Mouse (Mus musculus) lung, postnatal 0 days (tissue): ENCODE data around the gene Rps6kc1. TPM values are rescaled to one million over a fixed set of nuclear protein-coding genes. Genes with fewer than 3 reads are reported as not detected.

Experiments used
- ATAC-seq: fragments of 200-750 bp; cut with Nextera tagmentation; 2 replicates; pipeline ENCODE4 v1.8.0; 2017; ENCODE audit warnings: moderate library complexity
- DNase-seq: peaks from one replicate; pipeline ENCODE4 v3.0.0-alpha.2; 2016; ENCODE audit warnings: low spot score
- H3K27ac ChIP-seq: fragments of 300-500 bp; sonication (generic); 2 replicates; pipeline ENCODE4 v1.5.1; 2014; ENCODE audit warnings: antibody characterized with exemption, mild to moderate bottlenecking, low read length, mixed read lengths
- H3K27me3 ChIP-seq: fragments of 300-500 bp; sonication (generic); replicated peaks from 2 replicates; pipeline ENCODE4 v1.6.1; 2014; ENCODE audit warnings: low read length, mixed read lengths; ENCODE audit not compliant: insufficient read depth
- H3K36me3 ChIP-seq: fragments of 300-500 bp; sonication (generic); 2 replicates; pipeline ENCODE4 v1.6.1; 2014; ENCODE audit warnings: low read length, mixed read lengths; ENCODE audit not compliant: insufficient read depth
- H3K4me1 ChIP-seq: fragments of 300-500 bp; sonication (generic); 2 replicates; pipeline ENCODE4 v1.6.1; 2014; ENCODE audit warnings: antibody characterized with exemption, low read depth, low read length, mixed read lengths; ENCODE audit not compliant: insufficient read depth
- H3K4me2 ChIP-seq: fragments of 300-500 bp; sonication (generic); replicated peaks from 2 replicates; pipeline ENCODE4 v1.6.1; 2014; ENCODE audit warnings: low read depth, mild to moderate bottlenecking, low read length, moderate library complexity, mixed read lengths
- H3K4me3 ChIP-seq: fragments of 300-500 bp; sonication (generic); 2 replicates; pipeline ENCODE4 v1.5.1; 2014; ENCODE audit warnings: low read depth, low read length
- H3K9ac ChIP-seq: fragments of 300-500 bp; sonication (generic); replicated peaks from 2 replicates; pipeline ENCODE4 v1.6.1; 2014; ENCODE audit warnings: low read depth, mild to moderate bottlenecking
- H3K9me3 ChIP-seq: fragments of 300-500 bp; sonication (generic); 2 replicates; pipeline ENCODE4 v1.6.1; 2016; ENCODE audit warnings: low read length, mixed read lengths
- CTCF ChIP-seq: IDR thresholded peaks from 2 replicates; pipeline ENCODE4 v1.5.1; 2016; ENCODE audit warnings: antibody characterized with exemption, mild to moderate bottlenecking
- EP300 ChIP-seq: IDR thresholded peaks from 2 replicates; pipeline ENCODE4 v1.6.1; 2016; ENCODE audit warnings: antibody characterized with exemption, mild to moderate bottlenecking, control low read depth
- WGBS: fragments of 180-500 bp; shearing (Covaris S2); extraction: QIAGEN DNeasy Blood & Tissue Kit; methylation state at CpG from one replicate; pipeline ENCODE4 v1.1.7; 2014; 5-methylcytosine and 5-hydroxymethylcytosine counted together
- polyA plus RNA-seq: library from polyadenylated mRNA; unstranded; fragments of >200 nt; fragmentation: Nextera tagmentation; extraction: Ambion mirVana; gene quantifications from 2 replicates; pipeline ENCODE4 v1.2.1, GENCODE M21; 2015

The Rps6kc1 gene
- polyA plus RNA-seq, 1 experiment from 2014 or later, result 8.5 TPM

DNA sequence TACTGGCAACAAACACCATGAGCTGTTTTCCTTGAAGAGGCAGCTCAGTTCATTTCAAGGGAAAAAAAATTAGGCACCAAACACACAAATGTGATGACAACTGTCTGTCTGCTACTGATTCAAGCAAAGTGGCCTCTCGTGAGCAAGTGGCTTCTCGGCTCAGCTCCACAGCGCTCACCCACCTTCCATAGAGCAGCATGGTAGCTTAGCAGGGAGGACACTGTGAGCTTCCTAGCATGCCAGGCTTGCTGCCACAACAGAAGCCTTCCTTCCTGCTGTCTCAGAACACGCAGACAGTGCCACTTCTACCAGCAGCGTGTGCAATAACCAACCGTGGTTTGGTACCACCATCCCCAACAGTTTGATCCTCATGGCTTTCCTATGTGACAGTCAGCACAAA is 35.8 kb downstream of the Rps6kc1 start:
- DNase-seq (no peak), ATAC-seq (no peak)
- Histone ChIP-seq H3K36me3 (peaks cover 5% of the 10 kb centered on the region; the same call in 1 of the 2 replicates), H3K27ac (no peak overlapping the region), H3K9me3 (no peaks in the 10 kb centered on the region), H3K4me1 (no peaks in the 10 kb centered on the region), H3K9ac (no peak overlapping the region), H3K4me3 (no peak overlapping the region), H3K27me3 (no peaks in the 10 kb centered on the region), H3K4me2 (no peak overlapping the region)
- WGBS, result 89% methylated on average over 6 of the region's 6 CpGs
- no peak for TF ChIP-seq CTCF
- no peak for TF ChIP-seq EP300

DNA sequence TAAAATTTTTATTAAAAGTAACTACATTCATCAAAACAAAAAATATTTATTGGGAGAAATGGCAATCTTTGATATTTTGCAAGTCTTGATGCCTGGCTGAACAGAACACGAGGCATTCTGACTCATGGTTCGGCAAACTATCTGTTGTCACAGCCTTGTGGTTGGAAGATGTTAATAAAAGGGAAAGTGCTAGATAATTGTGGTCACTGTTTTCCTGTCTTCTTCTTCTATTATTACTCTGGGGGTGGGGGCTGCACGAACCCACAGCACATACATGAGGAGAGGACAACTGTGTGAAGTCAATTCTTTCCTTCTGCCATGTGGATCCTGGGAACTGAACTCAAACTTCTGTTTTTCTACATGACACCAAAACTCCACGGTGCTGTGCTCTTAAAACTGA is 36.5 kb downstream of the Rps6kc1 start:
- Histone ChIP-seq H3K4me3 (no peak overlapping the region), H3K27me3 (no peaks in the 10 kb centered on the region), H3K9ac (no peak overlapping the region), H3K27ac (no peak overlapping the region), H3K36me3 (peaks cover 5% of the 10 kb centered on the region; the same call in 1 of the 2 replicates), H3K4me2 (no peak overlapping the region), H3K9me3 (no peaks in the 10 kb centered on the region), H3K4me1 (no peaks in the 10 kb centered on the region)
- no peak for DNase-seq
- no peak for ATAC-seq
- WGBS, result 83% methylated on average over 4 of the region's 4 CpGs
- TF ChIP-seq EP300 (no peak), CTCF (no peak)

GRCm38 (mm10) chr1:190871068-190871467 is 40.5 kb downstream of the Rps6kc1 start:
- Histone ChIP-seq H3K4me1 (no peaks in the 10 kb centered on the region), H3K4me2 (no peak overlapping the region), H3K36me3 (peaks cover 8% of the 10 kb centered on the region), H3K27me3 (no peaks in the 10 kb centered on the region), H3K9ac (no peak overlapping the region), H3K9me3 (no peaks in the 10 kb centered on the region), H3K4me3 (no peak overlapping the region), H3K27ac (no peak overlapping the region)
- DNase-seq, result no peak
- WGBS, result 95% methylated on average over 12 of the region's 12 CpGs
- ATAC-seq, result no peak
- TF ChIP-seq CTCF, result no peak
- TF ChIP-seq EP300, result no peak

DNA sequence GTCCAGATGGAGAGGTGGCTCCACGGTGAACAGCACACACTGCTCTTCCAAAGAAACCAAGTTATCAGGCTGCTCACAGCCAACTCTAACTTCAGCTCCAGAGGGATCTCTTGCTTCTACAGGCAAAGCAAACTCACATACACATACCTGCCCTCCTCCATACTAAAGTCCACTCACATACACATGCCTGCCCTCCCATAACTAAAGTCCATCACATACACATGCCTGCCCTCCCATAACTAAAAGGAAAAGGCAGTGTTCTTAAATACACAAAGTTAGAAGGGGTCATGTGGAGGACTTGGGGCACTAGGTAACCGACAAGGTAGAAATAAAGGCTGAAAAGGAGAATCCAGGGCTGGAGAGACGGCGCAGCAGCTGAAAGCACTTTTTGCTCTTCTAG is 41.6 kb downstream of the Rps6kc1 start:
- H3K27me3 ChIP-seq, result no peaks in the 10 kb centered on the region
- ATAC-seq, result no peak
- H3K9me3 ChIP-seq, result no peaks in the 10 kb centered on the region
- no peaks in the 10 kb centered on the region for H3K4me1 ChIP-seq
- H3K4me2 ChIP-seq, result no peak overlapping the region
- no peak overlapping the region for H3K4me3 ChIP-seq
- H3K9ac ChIP-seq, result no peak overlapping the region
- no peak for DNase-seq
- TF ChIP-seq EP300 (no peak), CTCF (no peak)
- 81% methylated on average over 4 of the region's 4 CpGs for WGBS
- H3K36me3 ChIP-seq, result peaks cover 8% of the 10 kb centered on the region
- no peak overlapping the region for H3K27ac ChIP-seq

DNA sequence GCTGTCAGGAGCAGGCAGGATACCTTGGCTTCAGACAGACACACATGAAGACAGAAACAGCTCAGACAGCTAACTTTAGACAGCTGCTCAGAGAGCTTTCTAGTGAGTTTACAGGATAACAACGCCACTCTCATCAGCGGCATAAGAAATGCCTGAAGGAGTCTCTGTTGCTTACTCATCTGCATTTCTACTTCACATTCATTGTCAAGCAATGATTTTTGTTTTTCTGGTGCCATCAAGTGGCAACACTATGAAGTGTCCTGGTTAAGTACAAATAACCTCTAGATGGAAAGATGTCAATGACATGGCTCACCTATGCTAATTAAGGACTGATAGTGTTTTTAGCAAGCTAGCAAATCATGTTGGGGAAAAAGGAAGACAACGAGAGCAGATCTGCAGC is 42.8 kb downstream of the Rps6kc1 start:
- H3K27ac ChIP-seq, result no peak overlapping the region
- DNase-seq (no peak), ATAC-seq (no peak)

GRCm38 (mm10) chr1:190861626-190862025 is 49.9 kb downstream of the Rps6kc1 start:
- DNase-seq (peak; percentile 48), ATAC-seq (peak; percentile 26; the same call in 1 of the 2 replicates)
- no peak overlapping the region for H3K9ac ChIP-seq
- no peak overlapping the region for H3K27ac ChIP-seq
- H3K9me3 ChIP-seq, result no peaks in the 10 kb centered on the region
- H3K4me2 ChIP-seq, result no peak overlapping the region
- no peak for TF ChIP-seq CTCF
- no peak for TF ChIP-seq EP300
- no peak overlapping the region for H3K4me3 ChIP-seq
- H3K4me1 ChIP-seq, result no peaks in the 10 kb centered on the region
- no peaks in the 10 kb centered on the region; the same call in 1 of the 2 replicates for H3K36me3 ChIP-seq
- 45% methylated on average over 5 of the region's 5 CpGs for WGBS
- H3K27me3 ChIP-seq, result no peaks in the 10 kb centered on the region

More for the DNA sequence above, 42.8 kb downstream of the Rps6kc1 start:
- H3K4me1 ChIP-seq, result no peaks in the 10 kb centered on the region
- H3K9ac ChIP-seq, result no peak overlapping the region
- H3K4me2 ChIP-seq, result no peak overlapping the region
- no peaks in the 10 kb centered on the region for H3K27me3 ChIP-seq
- WGBS, result 85% methylated on average over 3 of the region's 3 CpGs
- TF ChIP-seq CTCF (peak; percentile 44), EP300 (no peak)
- peaks cover 8% of the 10 kb centered on the region for H3K36me3 ChIP-seq
- no peaks in the 10 kb centered on the region for H3K9me3 ChIP-seq
- H3K4me3 ChIP-seq, result no peak overlapping the region

DNA sequence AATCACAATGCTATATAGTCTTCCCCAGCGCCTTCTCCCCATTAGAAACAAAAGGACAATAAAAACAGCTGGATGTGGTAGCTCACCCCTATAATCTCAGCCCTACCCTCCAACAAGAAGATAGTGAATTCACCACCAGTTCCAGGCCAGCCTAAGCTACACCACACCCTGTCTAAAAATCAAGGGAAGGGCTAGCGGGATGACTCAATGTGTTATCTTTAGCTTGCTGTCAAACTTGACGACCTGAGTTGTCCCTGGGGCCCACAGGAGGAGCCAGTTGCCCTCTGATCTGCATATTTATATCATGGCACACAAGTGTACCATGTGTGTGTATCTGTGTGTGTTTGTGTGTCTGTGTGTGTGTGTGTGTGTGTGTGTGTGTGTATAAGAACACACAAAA is 57.1 kb downstream of the Rps6kc1 start:
- no peaks in the 10 kb centered on the region for H3K9me3 ChIP-seq
- ATAC-seq (no peak), DNase-seq (no peak)
- no peak overlapping the region for H3K4me2 ChIP-seq
- no peak overlapping the region for H3K27ac ChIP-seq
- no peaks in the 10 kb centered on the region for H3K36me3 ChIP-seq
- TF ChIP-seq CTCF (no peak), EP300 (no peak)
- no peak overlapping the region for H3K4me3 ChIP-seq
- H3K27me3 ChIP-seq, result no peaks in the 10 kb centered on the region
- WGBS, result 65% methylated on average over 3 of the region's 3 CpGs
- no peaks in the 10 kb centered on the region for H3K4me1 ChIP-seq
- H3K9ac ChIP-seq, result no peak overlapping the region
